Mouse (Mus musculus) induced T-regulatory cell, adult 2 months (primary cell): Measurements from ENCODE around the gene Bin2.
A peak's percentile ranks its signal among the peaks of the same experiment; 100 is the strongest.
"Not testable (repeated sequence)": the region's sequence is repeated elsewhere in the genome, so short reads cannot be mapped to it uniquely, and the experiment has no call there.

ENCODE experiments used
- DNase-seq: peaks from one replicate; pipeline ENCODE4 v3.0.0-alpha.2; 2012; ENCODE audit warnings: low read depth

Bin2 gene

DNA sequence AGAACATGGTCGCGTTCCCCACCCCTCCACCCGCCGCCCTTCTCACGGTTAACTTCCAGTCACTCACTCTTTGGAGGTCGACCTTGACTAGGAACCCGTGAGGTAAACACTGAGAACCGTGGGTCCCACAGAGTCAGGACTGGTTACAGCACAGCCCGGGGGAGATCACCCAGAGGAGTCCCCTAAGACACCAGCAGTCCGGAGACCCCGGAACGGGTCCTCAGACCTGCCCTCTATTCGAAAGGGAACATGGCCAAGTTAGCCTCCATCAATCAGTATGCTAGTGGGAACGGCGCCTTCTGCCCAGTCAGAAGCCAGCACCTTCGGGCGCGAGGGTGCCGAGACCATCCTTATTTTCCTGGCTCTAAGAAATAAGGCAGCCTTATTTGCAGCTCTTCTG, 53.1 kb downstream of the Bin2 start:
- DNase-seq = no peak

DNA sequence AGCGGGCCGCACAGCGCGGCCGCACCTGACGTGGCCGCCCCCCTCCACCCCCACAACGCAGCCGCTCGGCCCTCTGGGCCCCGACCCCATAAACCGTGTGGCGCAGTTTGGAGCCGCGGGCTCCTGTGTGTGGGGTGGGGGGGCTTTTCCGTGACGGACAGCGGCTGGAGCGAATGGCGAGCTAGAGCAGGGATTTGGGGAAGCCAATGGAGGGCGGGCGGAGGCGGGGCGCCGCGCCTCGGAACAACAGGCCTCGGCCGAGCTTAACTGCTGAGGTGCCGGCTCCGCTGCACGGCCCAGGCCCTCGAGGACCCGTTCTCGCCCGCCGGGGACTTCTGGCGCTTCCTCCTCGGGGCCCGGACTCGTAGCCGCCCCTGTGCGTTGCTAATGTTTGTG, 53.5 kb downstream of the Bin2 start:
- DNase-seq = peak; percentile 94

GRCm38 (mm10) chr15:100614996-100615824, 54.1 kb downstream of the Bin2 start, which contains the start of gene Dazap2:
Gene Dazap2, plus strand, starts transcription at chr15:100615349.
- peak; percentile 100 for DNase-seq

- DNase-seq = no peak
Observed at GRCm38 (mm10) chr15:100614218-100614995, 54.9 kb downstream of the Bin2 start.

GRCm38 (mm10) chr15:100613584-100613983, 55.8 kb downstream of the Bin2 start:
- peak; percentile 86 for DNase-seq

DNA sequence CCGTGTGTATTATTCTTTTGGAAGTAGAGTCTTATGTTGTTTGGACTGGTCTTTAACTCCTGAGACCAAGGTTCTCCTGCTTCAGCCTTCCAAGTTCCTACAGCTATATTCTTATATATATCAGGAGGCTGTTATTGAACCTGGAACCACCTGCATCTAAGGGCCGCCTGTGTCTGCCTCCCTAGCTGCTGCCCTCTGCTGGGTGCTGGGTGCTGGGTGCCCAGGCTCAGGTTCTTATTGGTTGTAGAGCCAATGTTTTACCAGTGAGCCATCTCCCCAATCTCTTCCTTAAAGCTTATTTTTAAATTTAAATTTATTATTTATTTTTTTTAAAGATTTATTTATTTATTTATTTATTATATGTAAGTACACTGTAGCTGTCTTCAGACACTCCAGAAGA, 56.9 kb downstream of the Bin2 start:
- peak; percentile 63 for DNase-seq

- no peak for DNase-seq
Observed at GRCm38 (mm10) chr15:100611951-100612350, 57.4 kb downstream of the Bin2 start.

- DNase-seq = not testable (repeated sequence)
Observed at GRCm38 (mm10) chr15:100606677-100607076, 62.7 kb downstream of the Bin2 start.

GRCm38 (mm10) chr15:100601669-100602068, 67.7 kb downstream of the Bin2 start:
- peak; percentile 17 for DNase-seq

DNA sequence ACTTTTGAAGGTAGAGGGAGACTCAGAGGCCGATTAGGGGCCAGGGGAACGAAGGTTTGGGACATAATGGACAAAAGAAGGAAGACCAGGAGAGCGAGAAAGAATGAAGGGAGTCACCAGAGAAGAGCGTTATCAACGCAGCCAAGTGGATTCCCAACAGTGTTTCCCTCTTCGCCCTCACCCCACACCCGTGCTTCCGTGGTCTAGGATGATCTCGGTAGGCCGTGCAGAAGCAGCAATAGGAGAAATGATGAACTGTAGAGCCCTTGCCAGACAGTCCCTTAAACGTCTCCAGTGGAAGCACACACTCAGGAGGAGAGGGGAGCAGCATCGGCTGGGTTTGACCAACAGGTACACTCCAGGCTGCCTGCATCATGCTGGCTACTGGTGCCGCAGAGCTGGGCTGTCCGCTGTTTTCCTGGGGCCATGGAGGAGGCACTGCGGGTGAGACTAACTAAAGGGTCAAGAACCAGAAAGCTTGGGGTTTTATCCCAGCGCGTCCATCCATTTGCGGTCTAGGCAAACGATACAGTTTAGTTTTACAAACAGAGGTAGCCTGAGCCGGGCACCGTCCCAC, 68.6 kb downstream of the Bin2 start:
- DNase-seq = no peak

DNA sequence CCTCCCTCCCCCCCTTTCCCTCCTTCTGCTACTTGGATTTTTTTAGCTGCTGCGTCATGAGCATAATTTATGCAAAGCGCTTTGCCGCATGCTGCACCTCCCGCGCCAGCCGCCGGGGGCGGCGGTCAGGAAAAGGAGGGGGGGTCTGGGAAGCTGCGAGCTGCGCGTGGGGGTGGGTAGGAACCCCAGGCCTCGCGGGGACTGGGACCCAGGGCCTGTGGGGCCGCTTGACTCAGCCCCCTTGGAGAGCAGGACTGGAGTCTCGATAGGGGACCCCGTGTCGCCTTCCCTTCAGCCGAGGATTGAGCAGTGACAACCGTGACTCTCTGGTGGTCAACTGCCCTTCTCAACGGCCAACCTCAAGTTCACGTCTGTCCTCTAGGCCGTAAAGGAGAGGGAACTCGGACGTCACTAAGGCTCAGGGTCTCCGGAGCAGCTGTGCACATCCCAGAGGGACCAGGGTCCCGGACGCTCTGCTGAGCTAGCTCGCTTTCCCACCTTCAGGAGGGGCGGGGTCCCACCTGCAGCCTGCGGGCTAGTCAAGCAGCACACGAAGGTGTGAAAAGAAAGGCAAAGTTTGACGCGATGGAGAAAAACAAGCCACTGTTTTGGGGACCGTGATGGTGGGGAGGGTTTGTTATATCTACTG, 69.2 kb downstream of the Bin2 start:
- DNase-seq = peak; percentile 87

DNA sequence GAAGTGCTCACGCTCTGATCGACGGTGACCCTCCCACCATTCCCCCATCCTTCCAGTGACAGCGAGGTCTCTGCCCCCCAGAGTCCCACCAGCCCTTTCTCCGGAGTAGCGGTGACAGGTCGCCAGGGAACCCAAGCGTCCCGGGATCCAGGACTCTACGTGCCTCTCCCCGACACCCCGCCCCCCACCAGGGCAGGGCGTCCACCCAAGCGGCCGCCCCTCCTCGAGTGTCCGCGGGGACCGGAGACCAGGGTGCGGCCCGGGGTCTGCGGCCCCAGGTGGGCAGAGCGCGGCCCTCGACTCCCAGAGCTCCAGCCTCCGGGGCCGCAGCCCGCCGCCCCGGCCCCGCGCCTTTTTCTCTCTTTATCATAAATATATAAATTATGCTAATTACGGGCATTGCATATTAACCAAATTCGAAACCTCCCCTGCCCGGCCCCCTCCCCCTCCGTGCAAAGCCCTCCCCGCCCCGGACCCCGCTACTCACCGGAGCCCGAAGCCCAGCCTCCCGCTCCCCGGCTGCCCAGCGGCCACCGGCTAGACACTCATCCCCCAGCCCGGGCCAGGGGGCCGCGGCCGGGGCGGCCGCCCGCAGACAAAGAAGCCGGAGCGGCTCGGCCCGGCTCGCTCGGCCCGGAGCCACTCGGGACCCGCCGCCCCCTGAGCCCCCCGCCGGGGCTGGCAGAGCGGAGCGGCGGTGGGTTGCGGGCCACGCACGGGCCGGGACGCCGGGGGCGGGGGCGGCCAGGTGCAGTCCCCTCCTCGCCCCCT, 69.9 kb downstream of the Bin2 start, which contains the start of gene Pou6f1:
Gene Pou6f1 (minus strand): TSS at position 709 of the 771 bp plus-strand sequence.
- peak; percentile 49 for DNase-seq

DNA sequence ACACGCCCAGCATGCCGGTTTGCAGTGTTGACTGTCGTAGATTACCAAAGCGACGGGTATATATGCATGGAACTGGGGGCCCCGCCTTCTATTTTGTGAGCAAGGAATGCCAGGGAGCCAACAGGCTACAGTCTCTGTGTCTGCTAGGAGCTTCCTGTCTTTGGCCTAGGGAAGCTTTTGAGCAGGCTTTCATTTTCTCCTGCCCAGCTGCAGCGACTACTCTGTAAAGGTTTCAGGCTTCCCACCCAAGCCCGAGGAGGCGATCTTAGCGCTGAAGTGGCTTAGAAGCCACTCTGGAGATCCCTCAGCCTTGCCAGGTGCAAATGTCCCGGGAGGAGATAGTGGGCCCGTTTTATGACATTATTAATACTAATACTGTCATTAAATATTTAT, 70.5 kb downstream of the Bin2 start:
- DNase-seq = peak; percentile 77

DNA sequence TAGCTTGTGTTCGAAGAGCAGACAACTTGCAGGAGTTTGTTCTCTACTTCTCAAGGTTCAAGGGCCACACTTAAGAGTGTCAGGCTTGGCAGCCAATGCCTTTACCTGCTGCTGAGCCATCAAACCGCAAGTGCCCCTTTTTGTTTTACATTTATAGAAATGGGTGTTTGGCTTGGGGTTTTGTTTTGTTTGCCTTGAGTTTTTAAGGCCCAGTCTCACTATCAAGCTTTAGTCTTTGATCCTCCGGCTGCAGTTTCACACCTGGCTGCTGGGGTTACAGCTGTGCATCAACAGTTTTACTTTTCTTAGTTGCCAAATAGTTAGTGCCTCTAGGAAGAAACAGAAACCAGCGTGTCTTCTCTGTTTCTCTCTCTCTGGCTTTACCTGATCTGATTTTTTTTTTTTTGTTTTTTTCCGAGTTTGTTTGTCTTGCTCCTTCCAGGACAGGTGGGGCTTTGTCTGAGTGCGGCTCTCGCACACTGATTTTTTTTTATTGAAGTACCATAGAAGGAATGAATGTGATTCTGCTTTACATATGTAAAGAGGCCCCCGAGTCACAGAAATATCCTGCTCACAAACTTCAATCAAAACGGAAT, 71.0 kb downstream of the Bin2 start:
- DNase-seq = peak; percentile 78

GRCm38 (mm10) chr15:100592817-100593216, 76.5 kb downstream of the Bin2 start:
- no peak for DNase-seq
